Mouse (Mus musculus) CD4-positive helper T cell, adult 2 months (primary cell): Measurements from ENCODE around the gene Socs7.

ENCODE experiments used
- DNase-seq: peaks from one replicate; pipeline ENCODE4 v3.0.0-alpha.2; 2012; ENCODE audit warnings: low read depth, missing footprints, low spot score

The Socs7 gene

GRCm38 (mm10) chr11:97442891-97443675 is 80.7 kb downstream of the Socs7 start:
- no peak for DNase-seq

GRCm38 (mm10) chr11:97445596-97445995 is 83.2 kb downstream of the Socs7 start:
- no peak for DNase-seq

- DNase-seq, result no peak
Observed at GRCm38 (mm10) chr11:97445999-97446511, 83.7 kb downstream of the Socs7 start.

GRCm38 (mm10) chr11:97447979-97448378 is 85.6 kb downstream of the Socs7 start:
- DNase-seq, result no peak
